Mouse (Mus musculus) kidney, embryonic 16.5 days (tissue): Measurements from ENCODE around the gene Fam222a. TPM values are rescaled to one million over a fixed set of nuclear protein-coding genes. Genes with fewer than 3 reads are reported as not detected.

Source experiments
- ATAC-seq: fragments of 200-750 bp; cut with Nextera tagmentation; 2 replicates; pipeline ENCODE4 v1.8.0; 2017; ENCODE audit warnings: moderate TSS enrichment; ENCODE audit not compliant: low FRiP score, low TSS enrichment
- H3K27ac ChIP-seq: fragments of 300-500 bp; sonication (generic); 2 replicates; pipeline ENCODE4 v1.5.1; 2014; ENCODE audit warnings: low read length
- H3K27me3 ChIP-seq: fragments of 300-500 bp; sonication (generic); 2 replicates; pipeline ENCODE4 v1.6.1; 2014; ENCODE audit warnings: low read length, control low read depth, mixed read lengths; ENCODE audit not compliant: insufficient read depth
- H3K36me3 ChIP-seq: fragments of 300-500 bp; sonication (generic); 2 replicates; pipeline ENCODE4 v1.6.1; 2014; ENCODE audit warnings: low read length, control low read depth, mixed read lengths; ENCODE audit not compliant: insufficient read depth
- H3K4me1 ChIP-seq: fragments of 300-500 bp; sonication (generic); 2 replicates; pipeline ENCODE4 v1.6.1; 2014; ENCODE audit warnings: low read length, control low read depth, mixed read lengths; ENCODE audit not compliant: insufficient read depth
- H3K4me2 ChIP-seq: fragments of 300-500 bp; sonication (generic); replicated peaks from 2 replicates; pipeline ENCODE4 v1.6.1; 2014; ENCODE audit warnings: low read depth, low read length
- H3K4me3 ChIP-seq: fragments of 300-500 bp; sonication (generic); 2 replicates; pipeline ENCODE4 v1.5.1; 2014; ENCODE audit warnings: mild to moderate bottlenecking, low read length
- H3K9ac ChIP-seq: fragments of 300-500 bp; sonication (generic); replicated peaks from 2 replicates; pipeline ENCODE4 v1.6.1; 2014; ENCODE audit warnings: low read length
- H3K9me3 ChIP-seq: fragments of 300-500 bp; sonication (generic); 2 replicates; pipeline ENCODE4 v1.6.1; 2016; ENCODE audit warnings: low read length, control low read depth
- WGBS: fragments of 180-500 bp; shearing (Covaris S2); extraction: QIAGEN DNeasy Blood & Tissue Kit; methylation state at CpG from one replicate; pipeline ENCODE4 v1.1.7; 2014; 5-methylcytosine and 5-hydroxymethylcytosine counted together
- polyA plus RNA-seq: library from polyadenylated mRNA; unstranded; fragments of >200 nt; fragmentation: Nextera tagmentation; extraction: Ambion mirVana; gene quantifications from 2 replicates; pipeline ENCODE4 v1.2.1, GENCODE M21; 2015

Gene Fam222a
- polyA plus RNA-seq, 1 experiment from 2014 or later: 4.1 TPM

DNA sequence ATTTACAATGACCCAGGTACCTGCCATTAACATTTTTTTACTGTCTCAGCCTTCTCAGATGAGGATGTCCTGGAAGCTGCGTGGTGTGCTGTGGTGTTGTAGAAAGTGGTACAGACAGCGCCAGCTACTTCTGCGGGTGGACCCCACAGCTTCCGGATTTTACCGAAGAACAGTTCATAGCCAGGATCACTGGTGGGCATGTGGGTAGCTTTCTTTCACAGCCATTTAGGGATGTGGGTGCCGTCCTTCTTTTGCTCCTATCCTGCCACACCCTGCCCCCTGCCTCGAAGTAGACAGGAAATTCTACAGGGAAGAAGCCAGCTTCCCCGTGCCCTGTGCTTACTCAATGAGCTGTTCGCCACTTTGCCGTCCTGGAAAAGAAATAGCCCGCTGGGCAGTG is 11.7 kb upstream of the Fam222a start:
- H3K36me3 ChIP-seq: no peaks in the 10 kb centered on the region
- peaks cover 4% of the 10 kb centered on the region; the same call in 1 of the 2 replicates for H3K9me3 ChIP-seq
- H3K4me3 ChIP-seq: no peak overlapping the region
- 67% methylated on average over 11 of the region's 11 CpGs for WGBS
- no peak for ATAC-seq
- peaks cover 46% of the 10 kb centered on the region for H3K4me1 ChIP-seq
- H3K9ac ChIP-seq: no peak overlapping the region
- no peak overlapping the region for H3K4me2 ChIP-seq
- no peaks in the 10 kb centered on the region for H3K27me3 ChIP-seq
- no peak overlapping the region for H3K27ac ChIP-seq

DNA sequence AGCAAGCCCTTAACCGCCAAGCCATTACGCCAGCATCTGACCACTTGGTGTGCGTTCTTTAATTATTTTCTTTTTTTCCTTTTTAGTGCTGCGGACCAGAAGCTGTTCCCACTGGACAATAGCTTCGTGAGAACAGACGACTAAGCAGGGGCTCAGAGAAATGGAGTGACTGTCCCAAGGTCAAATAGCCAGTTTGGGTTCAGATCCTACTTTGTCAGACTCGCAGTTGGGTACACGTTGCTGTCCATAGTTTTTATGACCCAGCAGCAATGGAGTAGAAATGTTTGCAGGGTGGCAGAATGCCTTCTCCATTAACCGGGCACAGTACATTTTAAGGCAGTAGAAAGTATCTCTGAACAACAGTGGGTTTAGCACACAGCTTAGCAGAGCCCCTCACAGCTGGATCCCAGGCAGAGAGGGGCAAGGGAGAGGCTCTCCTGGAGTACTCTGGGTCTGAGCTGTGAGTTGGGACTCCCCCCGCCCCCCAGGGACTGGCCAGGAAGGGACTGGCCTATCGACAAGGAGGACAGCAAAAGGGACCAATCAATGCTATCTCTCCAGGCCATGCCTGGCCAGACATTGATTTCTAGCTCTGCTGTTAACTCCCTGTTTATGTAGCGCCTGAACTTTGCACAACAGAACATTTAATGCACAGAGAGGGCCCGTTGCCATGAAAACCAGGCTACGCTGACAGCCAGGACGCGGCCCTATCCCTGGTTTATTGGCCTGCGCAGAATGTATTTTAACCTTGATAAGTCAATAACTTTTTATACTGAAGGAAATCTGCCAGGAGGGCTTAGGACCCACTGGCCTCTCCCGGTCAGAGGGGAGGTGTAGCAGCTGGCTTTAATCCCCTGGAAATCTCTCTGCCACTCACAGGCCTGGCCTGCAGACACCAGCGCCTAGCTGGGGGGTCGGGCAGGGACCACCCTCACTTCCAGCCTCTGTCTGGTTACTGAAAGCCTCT is 9.8 kb upstream of the Fam222a start:
- Histone ChIP-seq H3K4me1 (peaks cover 38% of the 10 kb centered on the region), H3K27me3 (no peaks in the 10 kb centered on the region), H3K4me3 (no peak overlapping the region), H3K9me3 (peaks cover 5% of the 10 kb centered on the region), H3K4me2 (no peak overlapping the region), H3K9ac (0 out of 2 replicates have a peak overlapping the region, but pooled peaks have one; percentile 17), H3K27ac (peak overlapping the region; percentile 74), H3K36me3 (no peaks in the 10 kb centered on the region)
- ATAC-seq: peak; percentile 70
- WGBS: 41% methylated on average over 20 of the region's 20 CpGs

DNA sequence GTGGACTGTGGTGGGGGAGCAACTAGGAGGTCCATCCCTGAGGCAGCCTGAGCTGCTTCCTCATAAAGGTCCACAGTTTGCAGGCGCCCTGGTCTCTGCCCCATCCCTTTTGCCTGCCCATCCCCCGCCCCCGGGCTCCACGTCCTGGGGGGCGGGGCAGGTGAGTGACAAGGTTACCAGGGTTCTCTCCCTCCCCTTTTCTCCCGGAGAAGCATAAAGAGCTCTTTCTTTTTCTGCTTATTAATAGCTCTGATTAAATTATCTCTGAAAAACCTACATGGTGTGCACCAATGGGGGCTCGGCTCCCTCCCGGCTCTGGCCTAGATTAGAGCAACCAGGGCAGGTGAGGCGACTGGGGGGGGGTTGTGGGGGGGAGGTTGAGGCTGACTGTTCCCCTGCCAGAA is 7.3 kb upstream of the Fam222a start:
- Histone ChIP-seq H3K36me3 (no peaks in the 10 kb centered on the region), H3K4me2 (peak overlapping the region; percentile 12; the same call in 1 of the 2 replicates), H3K4me3 (no peak overlapping the region), H3K9me3 (peaks cover 6% of the 10 kb centered on the region), H3K27me3 (no peaks in the 10 kb centered on the region), H3K4me1 (peaks cover 36% of the 10 kb centered on the region), H3K27ac (0 out of 2 replicates have a peak overlapping the region, but pooled peaks have one; percentile 4), H3K9ac (no peak overlapping the region)
- WGBS: 25% methylated on average over 9 of the region's 9 CpGs
- peak; percentile 8; the same call in 1 of the 2 replicates for ATAC-seq

DNA sequence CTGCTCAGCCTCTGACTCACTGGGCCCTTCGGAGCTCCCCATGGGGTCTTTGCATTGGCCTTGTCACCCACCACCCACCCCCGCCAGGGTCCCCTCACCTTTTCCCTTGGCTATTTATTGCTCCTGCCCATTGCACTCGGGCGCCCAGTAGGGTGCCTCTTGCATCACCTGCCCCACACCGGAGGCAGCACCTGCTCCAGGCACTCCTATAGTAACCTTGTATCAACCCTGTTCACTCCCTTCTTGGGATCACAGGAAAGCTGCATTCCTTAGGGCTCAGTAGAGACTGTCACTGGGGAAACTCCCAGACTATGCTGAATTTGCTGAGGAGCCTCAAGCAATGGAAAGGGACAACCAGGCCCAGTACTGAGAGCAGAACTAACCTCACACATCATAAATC is 6.9 kb upstream of the Fam222a start:
- ATAC-seq: no peak
- H3K27me3 ChIP-seq: no peaks in the 10 kb centered on the region
- H3K9ac ChIP-seq: no peak overlapping the region
- peaks cover 6% of the 10 kb centered on the region for H3K9me3 ChIP-seq
- no peak overlapping the region for H3K4me3 ChIP-seq
- H3K4me2 ChIP-seq: no peak overlapping the region
- WGBS: 47% methylated on average over 5 of the region's 5 CpGs
- peaks cover 39% of the 10 kb centered on the region for H3K4me1 ChIP-seq
- no peaks in the 10 kb centered on the region for H3K36me3 ChIP-seq
- H3K27ac ChIP-seq: no peak overlapping the region

DNA sequence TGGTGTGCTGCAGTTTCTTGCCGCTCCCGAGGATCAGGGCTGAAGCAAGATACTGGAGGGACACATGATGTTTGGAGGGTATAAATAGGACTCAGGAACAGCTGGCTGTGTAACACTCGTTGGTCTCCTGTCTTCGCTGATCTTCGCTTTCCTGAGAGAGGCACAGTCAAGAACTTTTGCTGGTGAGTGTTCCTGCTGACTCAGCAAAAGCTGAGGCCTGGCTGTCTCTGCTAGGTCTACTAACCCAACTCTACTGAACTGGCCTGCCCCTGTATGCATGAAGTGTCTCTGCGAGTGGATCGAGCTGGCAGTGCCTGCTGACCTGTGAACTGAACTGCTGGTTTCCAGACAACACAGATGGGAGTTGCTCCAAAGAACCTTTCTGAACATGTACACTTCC is 3.8 kb upstream of the Fam222a start:
- Histone ChIP-seq H3K9me3 (peaks cover 6% of the 10 kb centered on the region), H3K36me3 (no peaks in the 10 kb centered on the region), H3K4me3 (no peak overlapping the region), H3K4me1 (peaks cover 29% of the 10 kb centered on the region), H3K4me2 (no peak overlapping the region), H3K9ac (no peak overlapping the region), H3K27ac (no peak overlapping the region), H3K27me3 (no peaks in the 10 kb centered on the region)
- WGBS: 90% methylated on average over 7 of the region's 7 CpGs
- ATAC-seq: no peak

DNA sequence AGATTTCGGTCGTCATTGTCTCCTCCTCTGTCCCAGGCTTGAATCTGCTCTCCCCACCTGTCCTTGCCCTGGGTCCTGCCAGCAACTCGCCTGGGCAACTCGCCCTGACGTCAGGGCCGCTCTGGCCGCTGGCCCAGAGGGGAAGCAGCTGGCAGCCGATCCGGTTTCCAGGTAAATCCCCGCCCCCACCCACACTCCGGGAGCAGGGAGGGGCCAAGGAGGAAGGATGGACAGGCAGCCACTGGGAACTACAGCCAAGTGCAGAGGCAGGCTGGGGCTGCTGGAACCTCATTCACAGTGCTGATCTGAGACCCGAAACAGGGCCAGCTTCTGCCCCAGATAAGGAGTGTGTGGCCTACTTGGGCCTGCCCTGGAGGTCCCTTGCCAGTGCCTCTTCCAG is 2.5 kb upstream of the Fam222a start:
- peaks cover 6% of the 10 kb centered on the region for H3K9me3 ChIP-seq
- H3K4me1 ChIP-seq: peaks cover 41% of the 10 kb centered on the region
- H3K4me2 ChIP-seq: peak overlapping the region; percentile 28
- H3K4me3 ChIP-seq: no peak overlapping the region; the same call in 1 of the 2 replicates
- H3K36me3 ChIP-seq: no peaks in the 10 kb centered on the region
- WGBS: 6% methylated on average over 12 of the region's 12 CpGs
- H3K9ac ChIP-seq: no peak overlapping the region
- ATAC-seq: no peak
- peak overlapping the region; percentile 3; the same call in 1 of the 2 replicates for H3K27ac ChIP-seq
- no peaks in the 10 kb centered on the region for H3K27me3 ChIP-seq

DNA sequence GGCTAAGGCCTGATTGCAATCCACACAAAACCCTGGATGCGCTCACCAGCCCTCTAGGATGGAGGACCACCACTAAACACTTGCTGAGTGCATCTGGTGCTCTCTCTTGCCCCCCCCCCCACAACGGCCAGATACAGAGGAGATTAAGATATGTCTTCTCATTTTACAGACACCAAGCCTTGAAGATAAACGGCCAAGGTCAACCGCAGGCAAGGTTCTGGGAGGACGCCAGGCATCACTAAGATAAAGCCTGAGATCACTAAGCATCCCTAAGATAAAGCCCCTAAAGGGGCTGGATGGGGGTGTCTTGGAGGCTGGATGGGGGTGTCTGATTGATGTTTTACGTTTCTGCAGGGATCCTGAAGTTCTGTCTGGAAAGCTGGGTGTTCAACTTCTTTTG is 2.1 kb upstream of the Fam222a start:
- WGBS: 59% methylated on average over 6 of the region's 6 CpGs
- no peaks in the 10 kb centered on the region; the same call in 1 of the 2 replicates for H3K27me3 ChIP-seq
- H3K9me3 ChIP-seq: peaks cover 6% of the 10 kb centered on the region
- H3K9ac ChIP-seq: no peak overlapping the region
- H3K4me2 ChIP-seq: no peak overlapping the region
- no peak overlapping the region for H3K27ac ChIP-seq
- ATAC-seq: no peak
- no peaks in the 10 kb centered on the region for H3K36me3 ChIP-seq
- H3K4me1 ChIP-seq: peaks cover 41% of the 10 kb centered on the region
- H3K4me3 ChIP-seq: no peak overlapping the region

DNA sequence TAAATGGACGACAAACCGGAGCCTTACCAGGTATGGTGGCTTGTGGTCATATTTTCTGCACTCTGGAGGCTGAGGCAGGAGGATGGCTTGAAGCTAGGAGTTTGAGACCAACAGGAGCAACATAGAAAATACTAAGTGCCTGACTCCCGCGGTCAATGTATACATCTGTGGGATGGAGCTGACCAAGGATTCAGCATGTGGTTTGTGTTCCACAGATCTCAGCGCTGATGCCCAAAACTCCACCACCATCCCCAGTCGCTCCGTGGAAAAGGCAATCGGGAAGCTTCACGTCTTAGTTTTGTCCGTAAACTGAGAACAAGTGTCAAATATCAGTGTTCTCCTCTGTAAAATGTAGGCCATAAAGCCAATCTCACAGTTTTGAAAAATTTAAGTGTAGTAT is 1.4 kb upstream of the Fam222a start:
- 81% methylated on average over 10 of the region's 10 CpGs for WGBS

DNA sequence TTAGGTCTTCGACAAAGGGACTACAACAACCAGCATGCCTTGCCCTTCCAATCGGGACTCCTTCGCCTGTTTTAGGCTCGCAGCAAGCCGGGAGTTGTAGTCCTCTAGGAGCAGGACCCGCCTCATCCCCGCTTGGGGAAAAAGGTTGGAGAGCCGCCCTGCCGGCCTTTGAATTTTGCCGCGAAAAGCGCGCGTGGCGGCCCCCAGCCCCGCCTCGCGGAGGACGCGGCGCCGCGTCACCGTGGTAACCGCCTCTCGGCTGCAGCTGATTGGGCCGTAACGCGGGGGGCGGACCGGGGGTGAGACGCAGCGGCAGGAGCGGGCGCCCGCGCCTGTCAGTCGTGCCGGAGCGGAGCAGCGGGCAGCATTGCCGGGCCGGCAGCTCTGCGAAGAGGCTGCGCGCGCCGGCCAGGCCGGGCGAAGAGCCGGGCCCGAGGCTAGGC is 720 bp upstream of the Fam222a start:
- WGBS: under 1% methylated on average over 44 of the region's 52 CpGs
- peak overlapping the region; percentile 97 for H3K4me2 ChIP-seq
- H3K27ac ChIP-seq: peak overlapping the region; percentile 85
- peaks cover 6% of the 10 kb centered on the region for H3K9me3 ChIP-seq
- H3K9ac ChIP-seq: peak overlapping the region; percentile 74
- peak overlapping the region; percentile 73 for H3K4me3 ChIP-seq
- peaks cover 3% of the 10 kb centered on the region; the same call in 1 of the 2 replicates for H3K27me3 ChIP-seq
- H3K4me1 ChIP-seq: peaks cover 50% of the 10 kb centered on the region
- no peaks in the 10 kb centered on the region for H3K36me3 ChIP-seq
- ATAC-seq: peak; percentile 88

More for the DNA sequence above, 1.4 kb upstream of the Fam222a start:
- H3K9ac ChIP-seq: no peak overlapping the region
- H3K27ac ChIP-seq: no peak overlapping the region
- H3K4me1 ChIP-seq: peaks cover 44% of the 10 kb centered on the region
- peaks cover 6% of the 10 kb centered on the region for H3K9me3 ChIP-seq
- peaks cover 3% of the 10 kb centered on the region; the same call in 1 of the 2 replicates for H3K27me3 ChIP-seq
- ATAC-seq: no peak
- no peak overlapping the region for H3K4me2 ChIP-seq
- no peaks in the 10 kb centered on the region for H3K36me3 ChIP-seq
- H3K4me3 ChIP-seq: no peak overlapping the region

DNA sequence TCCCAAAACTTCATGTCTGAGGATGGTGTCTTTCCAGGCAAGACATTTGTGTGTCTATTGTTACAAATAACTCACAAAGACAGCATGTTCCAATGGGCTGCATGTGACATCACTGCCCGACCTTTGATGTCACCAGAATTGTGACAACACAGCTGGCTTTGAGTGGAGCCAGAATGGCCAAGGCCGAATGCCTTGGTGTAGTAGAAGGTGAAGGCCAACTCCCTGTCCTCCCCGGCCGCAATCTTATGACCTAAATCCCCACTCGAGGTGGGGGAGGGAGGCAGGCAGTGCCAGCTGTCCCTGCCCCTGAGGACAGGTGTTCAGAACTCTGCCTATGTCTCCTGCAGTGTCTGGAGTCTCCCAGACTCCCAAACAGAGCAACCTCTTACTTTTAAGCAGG is 1.0 kb downstream of the Fam222a start:
- Histone ChIP-seq H3K27ac (no peak overlapping the region), H3K9me3 (no peaks in the 10 kb centered on the region; the same call in 1 of the 2 replicates), H3K4me3 (peak overlapping the region; percentile 73), H3K4me1 (peaks cover 67% of the 10 kb centered on the region), H3K36me3 (no peaks in the 10 kb centered on the region), H3K27me3 (peaks cover 3% of the 10 kb centered on the region; the same call in 1 of the 2 replicates), H3K4me2 (peak overlapping the region; percentile 97), H3K9ac (peak overlapping the region; percentile 74)
- ATAC-seq: no peak
- WGBS: 30% methylated on average over 5 of the region's 5 CpGs
